Mouse (Mus musculus): ENCODE results near the gene Yjefn3. TPM values are rescaled to one million over a fixed set of nuclear protein-coding genes. Genes with fewer than 3 reads are reported as not detected.
"Not testable (repeated sequence)": the region's sequence is repeated elsewhere in the genome, so short reads cannot be mapped to it uniquely, and the experiment has no call there.

The Yjefn3 gene
- 10 to 100 TPM; 25.8 to 30.7 TPM for total RNA-seq (2021)
- long read RNA-seq, experiment 1, partial matches to known transcripts: 3 of 30 reads
- long read RNA-seq, experiment 1, other reads (novel, unspliced or antisense): 24 of 30 reads
- long read RNA-seq, experiment 2, partial matches to known transcripts: 5 of 25 reads
- long read RNA-seq, experiment 2, other reads (novel, unspliced or antisense): 19 of 25 reads

DNA sequence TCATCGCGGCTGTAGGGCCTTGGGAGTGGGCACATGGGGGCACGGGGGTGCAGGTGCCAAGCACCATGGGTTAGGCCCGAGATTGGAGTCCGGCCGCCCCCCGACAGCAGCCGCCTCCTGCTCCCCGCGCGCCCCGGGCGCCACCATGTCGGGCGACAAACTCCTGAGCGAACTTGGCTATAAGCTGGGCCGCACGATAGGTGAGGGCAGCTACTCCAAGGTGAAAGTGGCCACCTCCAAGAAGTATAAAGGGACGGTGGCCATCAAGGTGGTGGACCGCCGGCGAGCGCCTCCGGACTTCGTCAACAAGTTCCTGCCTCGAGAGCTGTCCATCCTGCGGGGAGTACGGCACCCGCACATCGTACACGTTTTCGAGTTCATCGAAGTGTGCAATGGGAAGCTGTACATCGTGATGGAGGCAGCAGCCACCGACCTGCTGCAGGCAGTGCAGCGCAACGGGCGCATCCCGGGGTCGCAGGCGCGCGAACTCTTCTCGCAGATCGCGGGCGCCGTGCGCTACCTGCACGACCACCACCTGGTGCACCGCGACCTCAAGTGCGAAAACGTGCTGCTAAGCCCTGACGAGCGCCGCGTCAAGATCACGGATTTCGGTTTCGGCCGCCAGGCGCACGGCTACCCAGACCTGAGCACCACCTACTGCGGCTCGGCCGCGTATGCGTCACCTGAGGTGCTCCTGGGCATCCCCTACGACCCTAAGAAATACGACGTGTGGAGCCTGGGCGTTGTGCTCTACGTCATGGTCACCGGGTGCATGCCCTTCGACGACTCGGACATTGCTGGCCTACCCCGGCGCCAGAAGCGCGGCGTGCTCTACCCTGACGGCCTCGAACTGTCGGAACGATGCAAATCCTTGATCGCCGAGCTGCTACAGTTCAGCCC, at the start of gene Yjefn3, which contains the start of the genes Tssk6 and Ndufa13:
Gene Yjefn3, minus strand, starts transcription at position 550 of the 900 bp plus-strand sequence.
Gene Tssk6, plus strand, starts transcription at position 22 of the 900 bp plus-strand sequence.
Gene Ndufa13, minus strand, starts transcription at position 396 of the 900 bp plus-strand sequence.
- peak within 1 kb of the TSS; percentile 87 for H3K4me3 ChIP-seq
- DNase-seq (ENCODE audit: extremely low spot score in 1 of 2, low spot score in 2 of 2): peak; percentile 43 to 46
- H3K27ac ChIP-seq: peak within 1 kb of the TSS; percentile 98
- TF ChIP-seq CTCF (IDR thresholded peaks at IDR 0.05): no peak; the same call in 1 of the 2 replicates
- intact Hi-C loops (cut with DNase I): loop anchor here (2.0 kb wide), 1 partner anchor 20 kb away; no protein-coding TSS in a partner anchor

GRCm38 (mm10) chr8:69950300-69950699, 47.8 kb upstream of the Yjefn3 start:
- no peak for DNase-seq (ENCODE audit: extremely low spot score in 1 of 2, low spot score in 2 of 2)
- Histone ChIP-seq H3K27ac (no peak overlapping the region), H3K4me3 (no peak overlapping the region)
- no peak for TF ChIP-seq CTCF (IDR thresholded peaks at IDR 0.05)
- intact Hi-C loops (cut with DNase I): no loop called here

- intact Hi-C loops (cut with DNase I); DNase-seq (ENCODE audit: extremely low spot score in 1 of 2, low spot score in 2 of 2); H3K4me3 ChIP-seq: not testable (repeated sequence)
Measured at GRCm38 (mm10) chr8:69942495-69942894, 40.0 kb upstream of the Yjefn3 start.

GRCm38 (mm10) chr8:69940386-69940785, 37.9 kb upstream of the Yjefn3 start:
- no peak for TF ChIP-seq CTCF (IDR thresholded peaks at IDR 0.05)
- intact Hi-C loops (cut with DNase I): no loop called here
- DNase-seq (ENCODE audit: extremely low spot score in 1 of 2, low spot score in 2 of 2): no peak

More at GRCm38 (mm10) chr8:69942495-69942894, 40.0 kb upstream of the Yjefn3 start:
- not testable (repeated sequence) for H3K27ac ChIP-seq

GRCm38 (mm10) chr8:69939633-69940032, 37.1 kb upstream of the Yjefn3 start:
- no peak for DNase-seq (ENCODE audit: extremely low spot score in 1 of 2, low spot score in 2 of 2)
- no peak overlapping the region for H3K4me3 ChIP-seq
- no peak for TF ChIP-seq CTCF (IDR thresholded peaks at IDR 0.05)
- intact Hi-C loops (cut with DNase I): no loop called here
- no peak overlapping the region for H3K27ac ChIP-seq

More at GRCm38 (mm10) chr8:69940386-69940785, 37.9 kb upstream of the Yjefn3 start:
- Histone ChIP-seq H3K4me3 (no peak overlapping the region), H3K27ac (no peak overlapping the region)

DNA sequence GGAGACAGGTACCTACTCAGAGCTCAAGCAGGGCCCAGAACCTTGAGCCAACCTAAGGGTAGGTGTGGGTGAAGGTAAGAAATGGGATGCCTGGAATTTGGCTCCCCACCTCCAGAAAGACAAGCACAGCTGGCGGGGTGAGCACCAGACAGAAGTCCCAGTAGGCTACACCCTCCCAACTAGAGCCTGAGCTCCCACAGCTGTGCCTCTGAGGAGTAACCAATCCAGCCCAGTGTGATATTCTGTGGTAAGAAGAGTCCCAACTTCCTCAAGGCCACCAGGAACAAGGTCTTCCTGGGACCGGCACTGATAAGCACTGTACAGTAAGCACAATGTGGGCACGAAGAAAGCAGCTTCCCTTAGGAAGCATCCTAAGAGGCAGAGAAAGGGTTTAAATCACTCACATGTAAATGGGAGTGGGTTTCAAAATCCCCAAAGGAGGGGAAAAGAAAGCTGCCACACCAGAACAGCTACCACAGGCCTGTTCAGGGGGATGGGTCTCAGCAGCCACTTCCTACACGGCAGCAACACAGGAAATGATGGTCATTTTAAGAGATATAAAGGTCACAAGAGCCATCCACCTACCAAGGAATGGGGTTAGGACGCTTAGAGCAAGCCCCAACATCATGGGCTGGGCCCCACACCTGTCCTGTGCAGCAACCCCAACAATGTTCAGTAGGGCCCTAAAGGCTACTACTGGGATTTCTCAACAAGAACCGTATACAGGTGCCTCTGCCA, 35.9 kb upstream of the Yjefn3 start:
- DNase-seq (ENCODE audit: extremely low spot score in 1 of 2, low spot score in 2 of 2): no peak
- Histone ChIP-seq H3K4me3 (no peak overlapping the region), H3K27ac (no peak overlapping the region)
- intact Hi-C loops (cut with DNase I): no loop called here
- TF ChIP-seq CTCF (IDR thresholded peaks at IDR 0.05): no peak

DNA sequence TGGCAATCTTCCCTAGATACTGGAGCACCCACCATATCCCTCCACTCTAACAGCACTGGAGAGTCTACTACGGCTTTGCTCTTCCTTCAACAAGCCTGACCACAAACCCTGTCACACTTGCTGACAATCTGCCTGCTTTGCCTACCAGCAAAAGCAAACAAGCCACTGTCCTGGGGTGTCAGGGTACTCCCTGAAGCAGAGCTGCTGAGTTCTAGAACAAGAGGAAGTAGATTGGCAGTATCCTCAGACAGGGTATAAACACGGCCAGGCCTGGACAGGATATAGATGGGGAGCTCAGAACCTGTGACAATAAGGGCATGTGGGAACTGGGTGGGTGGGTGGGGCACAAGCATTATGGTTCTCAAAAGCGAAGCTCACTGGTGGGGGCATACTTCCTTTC, 35.0 kb upstream of the Yjefn3 start:
- TF ChIP-seq CTCF (IDR thresholded peaks at IDR 0.05): no peak
- intact Hi-C loops (cut with DNase I): no loop called here
- no peak overlapping the region for H3K4me3 ChIP-seq
- H3K27ac ChIP-seq: no peak overlapping the region
- DNase-seq (ENCODE audit: extremely low spot score in 1 of 2, low spot score in 2 of 2): no peak

GRCm38 (mm10) chr8:69936050-69936794, 33.7 kb upstream of the Yjefn3 start:
- no peak overlapping the region for H3K4me3 ChIP-seq
- intact Hi-C loops (cut with DNase I): no loop called here
- no peak overlapping the region for H3K27ac ChIP-seq
- no peak for TF ChIP-seq CTCF (IDR thresholded peaks at IDR 0.05)
- no peak for DNase-seq (ENCODE audit: extremely low spot score in 1 of 2, low spot score in 2 of 2)

GRCm38 (mm10) chr8:69935431-69935830, 32.9 kb upstream of the Yjefn3 start:
- intact Hi-C loops (cut with DNase I): no loop called here

DNA sequence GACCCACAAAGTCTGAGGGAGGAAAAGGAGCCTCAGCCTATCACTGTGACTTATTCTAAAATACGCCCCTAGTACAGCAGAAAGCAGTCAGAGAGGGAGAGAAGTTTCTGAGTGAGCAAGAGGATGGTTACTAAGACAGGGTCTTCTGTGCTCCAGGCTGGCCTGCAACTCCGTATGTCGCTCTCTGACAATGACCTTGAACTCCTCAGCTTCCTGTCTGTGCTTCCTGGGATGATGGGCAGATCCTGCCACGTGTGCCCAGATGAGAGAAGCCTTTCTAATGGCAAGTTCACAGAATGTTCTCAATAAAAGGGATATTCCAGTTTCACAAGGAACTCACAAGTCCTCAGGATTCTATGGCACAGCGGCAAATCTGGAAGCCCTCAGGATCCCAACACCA, 32.1 kb upstream of the Yjefn3 start:
- no peak for TF ChIP-seq CTCF (IDR thresholded peaks at IDR 0.05)
- DNase-seq (ENCODE audit: extremely low spot score in 1 of 2, low spot score in 2 of 2): no peak
- intact Hi-C loops (cut with DNase I): loop anchor here (5.0 kb wide), 1 partner anchor 123 kb away; no protein-coding TSS in a partner anchor
- Histone ChIP-seq H3K4me3 (no peak overlapping the region), H3K27ac (no peak overlapping the region)

More at GRCm38 (mm10) chr8:69935431-69935830, 32.9 kb upstream of the Yjefn3 start:
- DNase-seq (ENCODE audit: extremely low spot score in 1 of 2, low spot score in 2 of 2): no peak
- no peak overlapping the region for H3K27ac ChIP-seq
- no peak for TF ChIP-seq CTCF (IDR thresholded peaks at IDR 0.05)
- no peak overlapping the region for H3K4me3 ChIP-seq

DNA sequence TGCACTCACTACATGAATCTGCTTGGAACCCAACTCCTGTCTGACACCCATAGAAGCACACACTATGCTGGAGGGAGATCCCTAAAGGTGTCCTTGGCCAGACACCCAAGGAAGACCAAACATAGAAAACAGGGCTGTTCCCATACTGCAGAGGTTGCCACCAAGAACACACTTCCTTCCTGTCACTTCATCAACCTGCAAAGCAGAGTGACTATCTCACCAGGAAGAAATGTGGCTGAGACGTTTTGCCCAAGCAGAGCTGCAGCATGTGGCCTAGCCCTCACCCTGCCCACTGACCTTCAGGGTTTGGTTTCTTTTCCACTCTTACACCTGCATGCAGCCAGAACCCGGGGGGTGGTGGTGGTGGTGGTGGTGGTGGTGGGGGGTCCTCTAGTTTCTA, 31.3 kb upstream of the Yjefn3 start:
- intact Hi-C loops (cut with DNase I): loop anchor here (5.0 kb wide), 1 partner anchor 123 kb away; no protein-coding TSS in a partner anchor
- DNase-seq (ENCODE audit: extremely low spot score in 1 of 2, low spot score in 2 of 2): no peak
- no peak for TF ChIP-seq CTCF (IDR thresholded peaks at IDR 0.05)

More for the DNA sequence above, 31.3 kb upstream of the Yjefn3 start:
- Histone ChIP-seq H3K27ac (no peak overlapping the region), H3K4me3 (no peak overlapping the region)

Measured in left cerebral cortex, adult 2 months (tissue).